Mouse (Mus musculus): Measurements from ENCODE around the gene Sergef.

- TF ChIP-seq CTCF (IDR thresholded peaks at IDR 0.05; ENCODE audit: low read depth, low read length) (no peak), POLR2A (IDR thresholded peaks at IDR 0.05; ENCODE audit: extremely low read depth, insufficient read depth, low read length) (no peak)
Observed at GRCm38 (mm10) chr7:46394933-46395332, 244.7 kb downstream of the Sergef start.

Measured in liver, adult 2 months (tissue).